Mouse (Mus musculus): ENCODE data around the gene 4933415A04Rik.

DNA sequence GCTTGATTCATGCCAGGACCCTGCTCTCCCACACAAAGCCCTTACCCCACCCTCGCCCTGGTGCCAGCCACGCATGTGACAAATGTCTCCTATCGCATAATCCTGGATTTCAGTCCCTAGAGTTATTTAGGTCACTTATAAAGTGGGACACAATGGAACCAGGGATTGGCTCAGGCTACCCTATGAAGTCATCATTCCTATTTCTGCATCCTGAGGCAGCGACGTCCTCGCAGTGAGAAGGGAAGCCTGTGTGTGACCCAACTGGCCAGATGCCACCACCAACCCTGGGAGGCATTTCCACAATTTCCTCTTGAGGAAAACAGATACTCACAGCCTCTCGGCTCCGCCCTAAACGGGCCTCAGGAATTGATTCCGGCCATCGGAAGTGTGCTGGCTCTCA lies 17.2 kb upstream of the 4933415A04Rik start:
- no peak for TF ChIP-seq CTCF (IDR thresholded peaks at IDR 0.05; ENCODE audit: low read depth, low read length)
- TF ChIP-seq POLR2A (IDR thresholded peaks at IDR 0.05; ENCODE audit: borderline replicate concordance, low read depth, low read length), result no peak

All from bone marrow macrophage, adult 2 months (primary cell).